Mouse (Mus musculus): ENCODE results near the gene Ccnq. TPM values are rescaled to one million over a fixed set of nuclear protein-coding genes. Genes with fewer than 3 reads are reported as not detected.
A peak's percentile ranks its signal among the peaks of the same experiment; 100 is the strongest.

Ccnq gene
- polyA plus RNA-seq, 1 experiment from 2014 or later = 33.4 TPM

GRCm38 (mm10) chr11:78717655-78718054, 33.9 kb downstream of the Ccnq start:
- no peaks in the 10 kb centered on the region for H3K4me1 ChIP-seq (replicated peaks; ENCODE audit: control insufficient read depth, insufficient read depth, low read length)
- H3K27ac ChIP-seq (ENCODE audit: low read depth, low read length) = 0 out of 2 replicates have a peak overlapping the region, but pooled peaks have one; percentile 50
- no peaks in the 10 kb centered on the region for H3K9me3 ChIP-seq (ENCODE audit: control insufficient read depth)
- no peak for ATAC-seq
- no peak overlapping the region for H3K4me3 ChIP-seq (ENCODE audit: low read depth, low read length)
- 42% methylated on average over 4 of the region's 4 CpGs for WGBS
- H3K4me2 ChIP-seq (replicated peaks; ENCODE audit: low read depth) = no peak overlapping the region
- no peak for TF ChIP-seq CTCF (IDR thresholded peaks at IDR 0.05; ENCODE audit: low read depth)
- no peaks in the 10 kb centered on the region for H3K36me3 ChIP-seq (ENCODE audit: control insufficient read depth, insufficient read depth)
- no peaks in the 10 kb centered on the region for H3K27me3 ChIP-seq (replicated peaks; ENCODE audit: control insufficient read depth, insufficient read depth, low read length)
- H3K9ac ChIP-seq (ENCODE audit: low read depth, low read length) = no peak overlapping the region

GRCm38 (mm10) chr11:78708642-78709041, 42.9 kb downstream of the Ccnq start:
- Histone ChIP-seq H3K27me3 (replicated peaks; ENCODE audit: control insufficient read depth, insufficient read depth, low read length) (no peaks in the 10 kb centered on the region), H3K4me3 (ENCODE audit: low read depth, low read length) (no peak overlapping the region), H3K4me1 (replicated peaks; ENCODE audit: control insufficient read depth, insufficient read depth, low read length) (no peaks in the 10 kb centered on the region), H3K9me3 (ENCODE audit: control insufficient read depth) (no peaks in the 10 kb centered on the region), H3K27ac (ENCODE audit: low read depth, low read length) (peak overlapping the region; percentile 64), H3K36me3 (ENCODE audit: control insufficient read depth, insufficient read depth) (no peaks in the 10 kb centered on the region), H3K9ac (ENCODE audit: low read depth, low read length) (no peak overlapping the region), H3K4me2 (replicated peaks; ENCODE audit: low read depth) (no peak overlapping the region)
- peak; percentile 41 for TF ChIP-seq CTCF (IDR thresholded peaks at IDR 0.05; ENCODE audit: low read depth)
- ATAC-seq = peak; percentile 88
- WGBS = 36% methylated on average over 2 of the region's 2 CpGs

- Histone ChIP-seq H3K27me3 (replicated peaks; ENCODE audit: control insufficient read depth, insufficient read depth, low read length) (no peaks in the 10 kb centered on the region), H3K9ac (ENCODE audit: low read depth, low read length) (no peak overlapping the region), H3K4me1 (replicated peaks; ENCODE audit: control insufficient read depth, insufficient read depth, low read length) (0 out of 2 replicates have a peak, but pooled peaks cover 3% of the 10 kb centered on the region), H3K9me3 (ENCODE audit: control insufficient read depth) (no peaks in the 10 kb centered on the region), H3K4me3 (ENCODE audit: low read depth, low read length) (no peak overlapping the region), H3K4me2 (replicated peaks; ENCODE audit: low read depth) (no peak overlapping the region), H3K27ac (ENCODE audit: low read depth, low read length) (no peak overlapping the region), H3K36me3 (ENCODE audit: control insufficient read depth, insufficient read depth) (no peaks in the 10 kb centered on the region)
- ATAC-seq = no peak
- no peak for TF ChIP-seq CTCF (IDR thresholded peaks at IDR 0.05; ENCODE audit: low read depth)
Observed at GRCm38 (mm10) chr11:78706026-78706425, 45.5 kb downstream of the Ccnq start.

GRCm38 (mm10) chr11:78703085-78703484, 48.4 kb downstream of the Ccnq start:
- ATAC-seq = peak; percentile 52; the same call in 1 of the 2 replicates
- Histone ChIP-seq H3K4me2 (replicated peaks; ENCODE audit: low read depth) (no peak overlapping the region), H3K27me3 (replicated peaks; ENCODE audit: control insufficient read depth, insufficient read depth, low read length) (no peaks in the 10 kb centered on the region)

GRCm38 (mm10) chr11:78702319-78702718, 49.2 kb downstream of the Ccnq start:
- H3K4me3 ChIP-seq (ENCODE audit: low read depth, low read length) = no peak overlapping the region
- ATAC-seq = no peak
- WGBS = 67% methylated on average over 3 of the region's 3 CpGs

More at GRCm38 (mm10) chr11:78703085-78703484, 48.4 kb downstream of the Ccnq start:
- TF ChIP-seq CTCF (IDR thresholded peaks at IDR 0.05; ENCODE audit: low read depth) = no peak
- 0 out of 2 replicates have a peak, but pooled peaks cover 3% of the 10 kb centered on the region for H3K4me1 ChIP-seq (replicated peaks; ENCODE audit: control insufficient read depth, insufficient read depth, low read length)
- WGBS = 42% methylated on average over 5 of the region's 5 CpGs
- H3K9ac ChIP-seq (ENCODE audit: low read depth, low read length) = no peak overlapping the region
- no peaks in the 10 kb centered on the region for H3K9me3 ChIP-seq (ENCODE audit: control insufficient read depth)
- no peak overlapping the region for H3K4me3 ChIP-seq (ENCODE audit: low read depth, low read length)
- H3K27ac ChIP-seq (ENCODE audit: low read depth, low read length) = peak overlapping the region; percentile 35; the same call in 1 of the 2 replicates
- H3K36me3 ChIP-seq (ENCODE audit: control insufficient read depth, insufficient read depth) = no peaks in the 10 kb centered on the region

More at GRCm38 (mm10) chr11:78702319-78702718, 49.2 kb downstream of the Ccnq start:
- no peak for TF ChIP-seq CTCF (IDR thresholded peaks at IDR 0.05; ENCODE audit: low read depth)
- Histone ChIP-seq H3K36me3 (ENCODE audit: control insufficient read depth, insufficient read depth) (no peaks in the 10 kb centered on the region), H3K9me3 (ENCODE audit: control insufficient read depth) (no peaks in the 10 kb centered on the region), H3K4me2 (replicated peaks; ENCODE audit: low read depth) (no peak overlapping the region), H3K9ac (ENCODE audit: low read depth, low read length) (no peak overlapping the region), H3K4me1 (replicated peaks; ENCODE audit: control insufficient read depth, insufficient read depth, low read length) (0 out of 2 replicates have a peak, but pooled peaks cover 3% of the 10 kb centered on the region), H3K27ac (ENCODE audit: low read depth, low read length) (0 out of 2 replicates have a peak overlapping the region, but pooled peaks have one; percentile 35), H3K27me3 (replicated peaks; ENCODE audit: control insufficient read depth, insufficient read depth, low read length) (no peaks in the 10 kb centered on the region)

Small RNA genes within 50 kb of the gene (microRNA-seq; reads per million reads assigned to microRNA genes)
- not detected for gene Gm23840

Other genes starting within 250 kb of the Ccnq start
- not detected in 2 replicates for gene Sebox, start 248.3 kb downstream of the Ccnq start, polyA plus RNA-seq (2015; fragmentation: Nextera tagmentation; extraction: Ambion mirVana)
- gene Tmem199, start 239.6 kb downstream of the Ccnq start, polyA plus RNA-seq (2015; fragmentation: Nextera tagmentation; extraction: Ambion mirVana) = 49.2 and 51.2 TPM in 2 replicates
- gene Poldip2, start 239.5 kb downstream of the Ccnq start, polyA plus RNA-seq (2015; fragmentation: Nextera tagmentation; extraction: Ambion mirVana) = 65.8 and 67.1 TPM in 2 replicates
- 64.7 and 71.5 TPM in 2 replicates for gene Tnfaip1, start 215.4 kb downstream of the Ccnq start, polyA plus RNA-seq (2015; fragmentation: Nextera tagmentation; extraction: Ambion mirVana)
- gene Ift20, start 215.4 kb downstream of the Ccnq start, polyA plus RNA-seq (2015; fragmentation: Nextera tagmentation; extraction: Ambion mirVana) = 221 and 222 TPM in 2 replicates
- 83.9 and 86.9 TPM in 2 replicates for gene Tmem97, start 201.0 kb downstream of the Ccnq start, polyA plus RNA-seq (2015; fragmentation: Nextera tagmentation; extraction: Ambion mirVana)
- 14.2 and 15.7 TPM in 2 replicates for gene Nlk, start 54.4 kb downstream of the Ccnq start, polyA plus RNA-seq (2015; fragmentation: Nextera tagmentation; extraction: Ambion mirVana)
- gene Lyrm9, start 74.9 kb upstream of the Ccnq start, polyA plus RNA-seq (2015; fragmentation: Nextera tagmentation; extraction: Ambion mirVana) = 15.6 and 20.4 TPM in 2 replicates
- 0.21 and 0.26 TPM in 2 replicates for gene Nos2, start 169.1 kb upstream of the Ccnq start, polyA plus RNA-seq (2015; fragmentation: Nextera tagmentation; extraction: Ambion mirVana)
- gene Lgals9, start 233.2 kb upstream of the Ccnq start, polyA plus RNA-seq (2015; fragmentation: Nextera tagmentation; extraction: Ambion mirVana) = 526 and 586 TPM in 2 replicates